Mouse (Mus musculus) cerebellum, postnatal 4 days (tissue): ENCODE measurements at regions not wholly inside any gene's neighbourhood (a gene's known extent, or its start where the extent isn't known, plus 50 kb on each side); places are given as distances from the start of the nearest gene placed in this dataset.

Experiments
- DNase-seq, 2 experiments: peaks; one replicate each; pipeline ENCODE4 v3.0.0; 2022; ENCODE audit warnings: low spot score in 2 of 2, mixed read lengths in 1 of 2

GRCm38 (mm10) chr16:64068787-64069673 is 205.1 kb upstream of the Epha3 start:
- no peak for DNase-seq

GRCm38 (mm10) chr16:64062584-64062983 is 198.6 kb upstream of the Epha3 start:
- DNase-seq = no peak

GRCm38 (mm10) chr16:64058712-64059111 is 194.7 kb upstream of the Epha3 start:
- no peak for DNase-seq

DNA sequence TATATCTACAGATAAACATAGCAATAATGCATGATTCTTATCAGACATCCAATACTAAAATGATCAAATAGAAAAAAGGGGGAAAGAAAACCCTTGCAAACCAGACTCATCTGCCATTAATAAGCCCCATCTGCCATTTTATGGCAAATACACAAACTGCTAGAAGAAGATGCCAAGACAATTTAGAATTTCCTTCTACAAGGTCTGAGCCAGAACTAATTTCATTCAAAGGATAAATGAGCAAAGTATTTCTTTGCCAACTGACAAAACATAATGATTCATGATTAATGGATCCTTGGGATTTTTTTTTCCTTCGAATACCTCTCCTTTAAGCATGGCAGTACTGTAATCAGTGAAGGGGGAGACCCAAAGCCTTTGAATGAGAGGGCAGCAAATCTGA is 190.4 kb upstream of the Epha3 start:
- no peak for DNase-seq

GRCm38 (mm10) chr16:64048026-64048425 is 184.1 kb upstream of the Epha3 start:
- no peak for DNase-seq

- peak in 1 of 2 experiments; percentile 23 for DNase-seq
These were observed 169.1 kb upstream of the Epha3 start for GRCm38 (mm10) chr16:64033049-64033448.

DNA sequence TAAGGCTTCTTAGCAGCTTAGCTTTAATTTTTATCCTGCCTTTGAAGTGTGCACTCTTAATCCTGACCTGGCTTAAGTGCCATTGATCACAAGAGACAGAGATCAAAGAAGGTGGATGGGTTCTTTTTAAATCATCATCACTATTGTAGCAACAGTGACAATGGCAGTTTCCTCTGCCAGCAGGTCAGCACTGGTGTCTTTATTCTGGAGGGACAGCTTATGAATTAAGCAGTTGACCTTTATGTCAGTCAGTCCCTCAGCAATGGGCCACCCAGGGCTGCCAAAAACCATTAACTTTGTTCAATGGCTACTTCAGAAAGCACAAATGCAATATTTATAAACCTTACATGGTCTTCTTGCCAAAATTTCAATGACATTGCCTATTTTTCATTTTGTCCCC is 160.0 kb upstream of the Epha3 start:
- no peak for DNase-seq

DNA sequence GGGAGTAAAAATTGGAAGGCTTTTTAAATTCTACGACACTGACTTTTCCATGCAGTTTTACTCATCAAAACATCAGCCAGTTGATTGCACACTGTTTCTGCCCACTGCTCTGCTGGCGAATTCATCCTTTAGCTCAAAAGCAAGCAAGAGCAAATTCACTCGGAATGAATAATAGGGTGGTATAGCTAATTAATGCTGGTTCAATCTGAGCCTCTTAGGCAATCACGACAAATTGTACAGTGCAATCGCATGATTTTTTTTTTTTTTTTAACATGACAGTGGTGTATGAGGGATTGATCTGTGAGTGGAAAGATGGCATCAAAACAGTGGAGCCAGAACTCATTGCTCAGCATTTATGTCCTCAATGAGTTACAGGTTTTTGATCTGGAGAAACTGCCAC is 136.9 kb upstream of the Epha3 start:
- no peak for DNase-seq

DNA sequence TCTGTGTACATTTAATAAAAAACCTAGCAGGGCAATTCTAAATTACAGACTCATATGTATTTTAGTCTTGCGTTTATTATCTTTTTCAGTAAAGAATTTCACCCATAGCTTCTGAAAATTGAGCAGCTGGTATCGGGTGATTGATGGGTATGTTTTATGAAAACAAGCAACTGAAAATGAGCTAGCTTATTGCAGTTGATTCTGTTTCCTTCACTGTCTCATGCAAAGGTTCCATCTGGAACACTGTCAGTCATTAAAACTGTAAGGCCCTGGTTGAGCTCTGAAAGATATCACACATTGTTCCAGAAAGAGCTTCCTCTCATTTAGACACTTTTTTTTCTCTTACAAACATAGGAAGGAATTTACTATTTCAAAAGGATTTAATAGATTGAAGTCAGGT is 103.4 kb upstream of the Epha3 start:
- DNase-seq = no peak

GRCm38 (mm10) chr16:63960786-63961185 is 96.8 kb upstream of the Epha3 start:
- DNase-seq = no peak

- no peak for DNase-seq
These were observed 94.2 kb upstream of the Epha3 start for GRCm38 (mm10) chr16:63958154-63958553.

DNA sequence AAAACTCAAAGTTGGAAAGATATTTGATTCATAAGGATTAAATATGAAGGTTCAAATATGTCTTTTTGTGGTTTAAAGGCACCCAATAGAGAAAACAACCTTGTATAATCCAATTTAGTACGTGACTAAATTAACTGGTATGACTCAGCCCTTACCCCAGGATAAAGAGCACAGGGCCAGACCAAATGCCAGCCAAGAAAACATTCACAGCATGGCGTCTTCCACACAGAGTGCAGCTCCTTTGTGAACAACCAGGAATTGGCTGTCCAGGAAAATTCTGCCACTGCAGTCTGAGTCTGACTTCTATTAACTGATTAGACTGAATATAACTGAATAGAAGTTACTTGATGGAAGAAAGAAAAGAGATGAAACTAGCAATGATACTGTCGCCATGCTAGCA is 61.2 kb upstream of the Epha3 start:
- DNase-seq = no peak

GRCm38 (mm10) chr16:63921146-63921545 is 57.2 kb upstream of the Epha3 start:
- no peak for DNase-seq
